Mouse (Mus musculus) hindbrain, embryonic 13.5 days (tissue): ENCODE measurements at regions not wholly inside any gene's neighbourhood (a gene's known extent, or its start where the extent isn't known, plus 50 kb on each side); places are given as distances from the start of the nearest gene placed in this dataset.

ENCODE experiments used
- ATAC-seq: fragments of 200-750 bp; cut with Nextera tagmentation; 2 replicates; pipeline ENCODE4 v1.8.0; 2017; ENCODE audit warnings: moderate TSS enrichment; ENCODE audit not compliant: low FRiP score
- H3K27ac ChIP-seq: fragments of 300-500 bp; sonication (generic); 2 replicates; pipeline ENCODE4 v1.5.1; 2015; ENCODE audit warnings: inconsistent platforms, mild to moderate bottlenecking, moderate library complexity
- H3K27me3 ChIP-seq: fragments of 300-500 bp; sonication (generic); 2 replicates; pipeline ENCODE4 v1.6.1; 2015; ENCODE audit warnings: mild to moderate bottlenecking, inconsistent platforms
- H3K36me3 ChIP-seq: fragments of 300-500 bp; sonication (generic); 2 replicates; pipeline ENCODE4 v1.6.1; 2015; ENCODE audit warnings: mild to moderate bottlenecking, inconsistent platforms
- H3K4me1 ChIP-seq: fragments of 300-500 bp; sonication (generic); replicated peaks from 2 replicates; pipeline ENCODE4 v1.6.1; 2015; ENCODE audit warnings: inconsistent platforms
- H3K4me2 ChIP-seq: fragments of 300-500 bp; sonication (generic); 2 replicates; pipeline ENCODE4 v1.6.1; 2015; ENCODE audit warnings: inconsistent platforms, mild to moderate bottlenecking, moderate library complexity
- H3K4me3 ChIP-seq: fragments of 300-500 bp; sonication (generic); 2 replicates; pipeline ENCODE4 v1.5.1; 2015; ENCODE audit warnings: mild to moderate bottlenecking, inconsistent platforms
- H3K9ac ChIP-seq: fragments of 300-500 bp; sonication (generic); 2 replicates; pipeline ENCODE4 v1.6.1; 2015; ENCODE audit warnings: mild to moderate bottlenecking, inconsistent platforms
- H3K9me3 ChIP-seq: fragments of 300-500 bp; sonication (generic); 2 replicates; pipeline ENCODE4 v1.6.1; 2016; ENCODE audit warnings: inconsistent platforms
- WGBS: fragments of 180-500 bp; shearing (Covaris S2); methylation state at CpG from one replicate; pipeline ENCODE4 v1.1.7; 2015; 5-methylcytosine and 5-hydroxymethylcytosine counted together

DNA sequence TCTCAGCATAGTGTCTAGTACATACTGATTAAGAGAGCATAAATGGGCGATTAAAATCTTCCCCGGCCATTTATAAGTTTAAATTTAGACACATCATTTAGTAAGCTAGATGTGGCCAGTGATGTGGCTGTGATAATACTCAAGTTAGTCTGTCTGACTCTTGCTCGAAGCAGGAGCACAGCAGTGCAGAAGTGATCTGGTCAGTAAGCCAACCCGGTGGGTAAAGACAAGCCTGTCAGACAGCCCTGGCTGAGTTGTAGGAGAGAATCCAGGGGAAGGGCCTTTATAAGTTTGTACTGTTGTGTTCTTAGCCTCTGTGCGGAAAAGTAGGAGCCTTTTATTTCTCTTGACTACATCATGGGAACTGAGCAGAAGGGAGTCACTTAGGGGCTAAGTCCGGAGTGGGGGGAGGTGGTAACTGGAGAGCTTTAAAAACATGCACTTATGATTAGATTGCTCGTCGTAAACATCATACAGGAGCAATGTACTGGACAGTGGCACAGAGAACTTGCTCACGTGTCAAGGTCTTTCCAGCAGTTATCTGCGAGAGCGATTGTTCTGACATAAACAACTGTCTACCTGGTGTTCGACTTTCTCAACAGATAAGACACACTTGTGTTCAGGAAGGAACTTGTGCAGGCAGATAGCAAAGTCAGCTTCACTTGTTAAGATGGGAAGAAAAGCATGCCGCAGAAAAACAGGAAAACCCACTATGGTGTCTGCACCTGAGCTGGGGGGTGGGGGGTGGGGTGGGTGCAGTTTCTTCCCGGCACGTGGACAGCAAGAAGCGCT lies 122.5 kb upstream of the Zeb2 start:
- no peak overlapping the region for H3K9ac ChIP-seq
- H3K27me3 ChIP-seq = no peaks in the 10 kb centered on the region
- H3K9me3 ChIP-seq = no peaks in the 10 kb centered on the region
- H3K4me1 ChIP-seq = no peaks in the 10 kb centered on the region
- no peak overlapping the region for H3K27ac ChIP-seq
- no peaks in the 10 kb centered on the region for H3K36me3 ChIP-seq
- no peak for ATAC-seq
- no peak overlapping the region for H3K4me3 ChIP-seq
- H3K4me2 ChIP-seq = no peak overlapping the region
- 88% methylated on average over 16 of the region's 16 CpGs for WGBS

DNA sequence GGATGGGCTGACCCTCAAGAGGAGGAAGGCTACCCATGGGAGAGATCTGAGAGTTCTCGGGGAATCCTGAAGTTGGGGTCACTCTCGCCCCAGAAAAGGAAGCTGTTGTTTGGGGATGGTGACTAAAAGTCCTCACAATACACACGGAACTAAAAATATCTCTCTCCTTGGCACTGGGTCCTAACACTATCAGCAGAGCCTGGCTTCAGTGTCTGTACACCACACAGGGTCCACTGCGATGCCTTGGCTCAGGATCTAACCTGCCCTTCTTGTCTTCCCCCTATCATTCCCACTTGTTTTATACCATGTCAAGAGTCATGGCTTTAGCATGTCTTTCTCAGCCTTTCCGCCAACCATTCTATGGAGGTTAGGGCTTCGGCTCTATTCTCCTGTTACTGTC lies 121.8 kb upstream of the Zeb2 start:
- Histone ChIP-seq H3K4me1 (no peaks in the 10 kb centered on the region), H3K9me3 (no peaks in the 10 kb centered on the region), H3K9ac (no peak overlapping the region), H3K36me3 (no peaks in the 10 kb centered on the region), H3K4me2 (no peak overlapping the region), H3K4me3 (no peak overlapping the region), H3K27ac (no peak overlapping the region), H3K27me3 (no peaks in the 10 kb centered on the region)
- 94% methylated on average over 6 of the region's 6 CpGs for WGBS
- no peak for ATAC-seq

DNA sequence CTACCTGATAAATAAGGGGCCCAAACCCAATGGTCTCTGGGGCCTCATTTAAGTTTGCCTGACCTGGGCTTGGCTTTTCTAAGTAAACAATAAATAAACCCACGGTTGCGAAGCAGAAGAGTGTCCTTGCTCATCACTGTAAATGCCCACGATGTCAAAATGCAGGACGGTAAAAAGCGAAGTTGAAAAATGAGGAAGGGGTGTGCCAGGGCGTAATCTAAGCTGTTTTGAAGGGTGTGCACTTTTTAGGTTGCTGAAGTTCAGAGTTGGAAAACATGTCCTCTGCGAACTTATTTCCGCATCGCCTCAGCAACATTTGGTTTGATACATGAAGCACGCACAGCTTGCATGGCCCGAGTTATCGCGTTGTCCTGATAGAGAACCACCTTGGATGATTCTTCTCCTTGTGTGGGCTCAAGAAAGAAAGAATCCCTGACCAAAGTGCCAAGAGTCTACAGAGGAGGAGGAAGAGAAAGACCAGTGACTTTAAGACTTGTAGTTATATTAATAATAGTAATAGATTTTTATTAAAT lies 119.0 kb upstream of the Zeb2 start:
- Histone ChIP-seq H3K27ac (no peak overlapping the region), H3K27me3 (0 out of 2 replicates have a peak, but pooled peaks cover 3% of the 10 kb centered on the region), H3K4me3 (no peak overlapping the region), H3K9me3 (no peaks in the 10 kb centered on the region), H3K9ac (no peak overlapping the region), H3K36me3 (no peaks in the 10 kb centered on the region), H3K4me1 (no peaks in the 10 kb centered on the region), H3K4me2 (no peak overlapping the region)
- 95% methylated on average over 13 of the region's 13 CpGs for WGBS
- ATAC-seq = no peak

DNA sequence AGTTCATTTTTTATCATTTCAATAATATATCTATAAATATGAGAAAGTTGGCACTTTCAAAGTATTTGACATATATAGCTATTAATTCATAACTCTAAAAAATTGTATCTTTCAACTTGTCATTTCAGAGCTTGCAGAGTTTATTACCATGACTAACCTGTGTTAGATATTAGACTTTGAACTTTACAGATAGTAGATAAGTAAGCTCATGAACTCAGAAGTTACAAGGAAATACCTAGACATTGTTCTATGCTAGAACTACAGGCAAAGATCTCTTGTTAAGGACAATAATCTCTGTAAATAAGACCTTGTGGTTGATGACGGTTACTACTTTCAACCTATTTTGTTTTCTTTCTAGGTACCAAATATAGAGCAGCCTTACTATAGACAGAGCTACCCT lies 117.0 kb upstream of the Zeb2 start:
- Histone ChIP-seq H3K9me3 (no peaks in the 10 kb centered on the region), H3K4me1 (no peaks in the 10 kb centered on the region), H3K27me3 (0 out of 2 replicates have a peak, but pooled peaks cover 3% of the 10 kb centered on the region), H3K4me3 (no peak overlapping the region), H3K9ac (no peak overlapping the region), H3K27ac (no peak overlapping the region), H3K4me2 (no peak overlapping the region), H3K36me3 (no peaks in the 10 kb centered on the region)
- 91% methylated on average over 1 of the region's 1 CpGs for WGBS
- ATAC-seq = no peak

DNA sequence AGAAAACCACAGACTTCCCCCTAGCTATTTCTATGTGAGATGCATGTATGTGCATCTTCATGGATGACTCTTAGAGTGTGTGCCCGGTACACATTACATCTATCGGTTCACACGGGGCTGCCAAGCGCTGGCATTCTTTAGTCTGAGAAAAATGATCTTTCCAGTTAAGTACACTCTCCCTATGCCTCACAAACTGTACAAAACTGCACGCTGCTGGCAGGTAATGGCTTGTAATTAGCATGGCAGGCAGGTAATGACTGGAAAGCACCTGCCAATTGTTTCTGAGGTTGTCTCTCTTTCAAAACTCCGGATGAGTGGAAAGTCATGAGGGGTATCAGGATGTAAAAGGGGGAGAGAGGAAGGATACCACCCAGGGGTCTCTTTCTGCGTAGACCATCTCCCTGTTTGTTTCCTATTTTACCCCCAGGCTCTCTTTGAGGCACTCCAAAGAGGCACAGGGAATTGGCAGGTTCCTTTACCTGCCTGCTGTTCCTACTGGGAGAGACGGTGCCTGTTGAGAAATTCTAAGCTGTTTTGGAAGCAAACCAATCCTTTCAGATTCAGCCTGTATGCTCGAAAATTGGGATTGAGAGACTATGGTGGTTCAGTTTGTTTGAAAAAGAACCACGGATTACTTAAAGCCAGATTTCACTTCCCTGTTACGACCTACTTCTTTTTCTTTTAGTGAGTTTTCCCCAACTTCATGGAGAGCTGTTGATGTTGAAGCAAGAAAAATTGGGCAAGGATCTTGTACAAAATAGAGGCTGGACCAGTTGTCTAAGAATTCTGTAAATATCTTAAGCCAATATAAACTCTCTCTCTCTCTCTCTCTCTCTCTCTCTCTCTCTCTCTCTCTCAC lies 113.4 kb upstream of the Zeb2 start:
- H3K36me3 ChIP-seq = no peaks in the 10 kb centered on the region
- H3K4me2 ChIP-seq = no peak overlapping the region
- no peaks in the 10 kb centered on the region for H3K9me3 ChIP-seq
- H3K9ac ChIP-seq = no peak overlapping the region
- no peak for ATAC-seq
- no peak overlapping the region for H3K4me3 ChIP-seq
- peaks cover 6% of the 10 kb centered on the region; the same call in 1 of the 2 replicates for H3K4me1 ChIP-seq
- 0 out of 2 replicates have a peak, but pooled peaks cover 3% of the 10 kb centered on the region for H3K27me3 ChIP-seq
- WGBS = 77% methylated on average over 11 of the region's 11 CpGs
- H3K27ac ChIP-seq = no peak overlapping the region

DNA sequence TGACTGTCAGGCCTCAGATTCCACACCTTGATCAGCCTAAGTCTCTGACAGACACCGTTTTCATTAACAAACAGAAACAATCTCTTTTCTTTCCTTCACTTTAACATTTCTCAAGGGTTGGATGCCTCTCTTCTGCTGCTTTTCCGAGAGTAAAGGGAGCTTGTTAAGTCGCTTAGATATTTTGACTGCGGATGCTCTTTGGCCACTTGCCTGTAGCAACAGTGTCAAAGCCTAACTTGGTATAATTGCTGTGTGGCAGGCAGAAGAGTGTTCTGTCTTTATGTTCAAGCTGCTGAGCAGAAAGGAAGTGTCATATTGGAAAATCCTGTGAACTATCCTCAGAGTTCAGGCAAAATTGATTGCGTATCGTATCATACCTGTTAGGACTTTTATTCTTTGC lies 112.3 kb upstream of the Zeb2 start:
- H3K4me3 ChIP-seq = no peak overlapping the region
- 0 out of 2 replicates have a peak, but pooled peaks cover 3% of the 10 kb centered on the region for H3K27me3 ChIP-seq
- H3K4me2 ChIP-seq = no peak overlapping the region
- H3K4me1 ChIP-seq = peaks cover 9% of the 10 kb centered on the region; the same call in 1 of the 2 replicates
- no peaks in the 10 kb centered on the region for H3K9me3 ChIP-seq
- ATAC-seq = no peak
- WGBS = 71% methylated on average over 6 of the region's 6 CpGs
- no peaks in the 10 kb centered on the region for H3K36me3 ChIP-seq
- no peak overlapping the region for H3K9ac ChIP-seq
- H3K27ac ChIP-seq = no peak overlapping the region

DNA sequence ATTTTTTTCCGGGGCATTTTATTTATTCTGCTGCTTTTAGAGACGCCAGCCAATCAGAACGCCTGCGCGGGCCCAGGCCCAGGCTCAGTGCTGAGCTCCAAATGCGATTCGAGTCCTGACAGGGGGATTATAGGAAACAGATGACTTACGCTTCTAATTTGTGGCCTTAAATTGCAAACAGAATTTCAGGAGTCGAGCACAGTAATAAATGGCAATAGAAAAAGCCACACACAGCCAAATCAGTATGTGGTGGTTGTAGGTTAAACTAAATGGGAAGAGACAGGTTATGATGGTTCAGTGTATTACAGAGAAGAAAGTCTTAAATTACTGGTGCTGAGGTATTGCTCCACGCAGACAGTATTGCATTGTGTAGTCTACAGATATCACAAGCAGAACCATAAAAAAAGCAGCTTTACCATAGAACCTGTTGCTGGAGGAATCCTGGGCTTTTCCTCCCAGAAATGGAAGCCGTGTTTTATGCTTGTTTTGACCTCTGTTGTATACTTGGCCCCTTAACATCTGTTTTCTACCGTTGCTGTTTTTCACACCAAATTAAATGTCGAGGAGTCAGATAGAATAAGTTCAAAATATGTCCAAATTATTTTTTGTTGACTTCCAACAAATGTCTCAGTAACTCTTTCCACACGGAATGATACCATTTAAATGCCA lies 110.2 kb upstream of the Zeb2 start:
- no peak overlapping the region for H3K9ac ChIP-seq
- H3K4me3 ChIP-seq = no peak overlapping the region
- 0 out of 2 replicates have a peak, but pooled peaks cover 3% of the 10 kb centered on the region for H3K27me3 ChIP-seq
- 23% methylated on average over 14 of the region's 14 CpGs for WGBS
- H3K36me3 ChIP-seq = no peaks in the 10 kb centered on the region
- peaks cover 9% of the 10 kb centered on the region; the same call in 1 of the 2 replicates for H3K4me1 ChIP-seq
- ATAC-seq = no peak
- H3K27ac ChIP-seq = no peak overlapping the region
- H3K4me2 ChIP-seq = 0 out of 2 replicates have a peak overlapping the region, but pooled peaks have one; percentile 18
- no peaks in the 10 kb centered on the region for H3K9me3 ChIP-seq

DNA sequence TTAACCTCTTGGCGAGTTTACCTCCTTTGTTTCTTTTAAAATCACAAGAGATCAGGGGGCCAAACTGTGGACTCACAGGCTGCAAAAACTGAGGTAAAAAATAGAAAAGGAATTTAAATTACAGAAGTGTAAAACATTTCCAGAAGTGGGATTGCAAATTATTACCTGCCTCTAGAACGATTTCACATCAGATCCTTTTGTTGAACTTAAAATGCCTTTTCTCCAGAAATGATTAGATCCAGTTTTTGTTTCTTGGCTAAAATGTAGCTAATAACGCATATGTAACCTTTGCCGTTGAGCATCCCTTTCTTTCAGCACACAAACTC lies 108.8 kb upstream of the Zeb2 start:
- H3K9ac ChIP-seq = no peak overlapping the region
- peaks cover 9% of the 10 kb centered on the region; the same call in 1 of the 2 replicates for H3K4me1 ChIP-seq
- no peaks in the 10 kb centered on the region for H3K9me3 ChIP-seq
- peak overlapping the region; percentile 64; the same call in 1 of the 2 replicates for H3K27ac ChIP-seq
- no peak for ATAC-seq
- H3K4me2 ChIP-seq = no peak overlapping the region; the same call in 1 of the 2 replicates
- 26% methylated on average over 4 of the region's 4 CpGs for WGBS
- H3K27me3 ChIP-seq = no peaks in the 10 kb centered on the region
- H3K4me3 ChIP-seq = no peak overlapping the region
- H3K36me3 ChIP-seq = no peaks in the 10 kb centered on the region

DNA sequence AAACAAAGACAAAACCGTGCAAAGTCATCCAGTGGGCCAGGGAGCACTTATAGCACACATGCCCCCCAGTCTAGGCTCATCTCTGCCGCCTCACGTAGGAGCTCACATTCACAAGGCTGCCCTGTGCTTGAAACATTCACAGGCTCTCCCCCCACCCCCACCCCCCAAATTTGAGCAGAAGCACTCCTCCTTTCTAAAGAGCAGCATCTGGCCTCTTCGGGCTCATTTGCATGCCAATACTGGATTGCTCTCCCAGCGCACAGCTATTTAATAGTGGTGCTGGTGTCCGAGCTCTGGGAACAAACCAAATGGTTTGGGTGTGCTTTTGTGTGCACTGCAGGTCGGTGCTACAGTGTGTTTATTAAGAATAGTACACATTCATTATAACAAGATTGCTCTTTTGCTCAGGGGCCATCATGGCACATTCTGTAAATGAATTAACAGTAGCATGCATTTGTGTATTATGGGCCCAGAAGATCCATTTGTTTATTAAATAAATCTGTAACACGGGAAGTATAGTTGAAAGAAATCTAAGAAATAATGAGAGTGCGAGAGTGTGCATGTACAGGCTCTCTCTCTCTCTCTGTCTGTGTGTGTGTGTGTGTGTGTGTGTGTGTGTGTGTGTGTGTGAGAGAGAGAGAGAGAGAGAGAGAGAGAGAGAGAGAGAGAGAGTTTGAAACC lies 108.3 kb upstream of the Zeb2 start:
- Histone ChIP-seq H3K27me3 (no peaks in the 10 kb centered on the region), H3K27ac (peak overlapping the region; percentile 64; the same call in 1 of the 2 replicates), H3K4me2 (peak overlapping the region; percentile 21; the same call in 1 of the 2 replicates)

DNA sequence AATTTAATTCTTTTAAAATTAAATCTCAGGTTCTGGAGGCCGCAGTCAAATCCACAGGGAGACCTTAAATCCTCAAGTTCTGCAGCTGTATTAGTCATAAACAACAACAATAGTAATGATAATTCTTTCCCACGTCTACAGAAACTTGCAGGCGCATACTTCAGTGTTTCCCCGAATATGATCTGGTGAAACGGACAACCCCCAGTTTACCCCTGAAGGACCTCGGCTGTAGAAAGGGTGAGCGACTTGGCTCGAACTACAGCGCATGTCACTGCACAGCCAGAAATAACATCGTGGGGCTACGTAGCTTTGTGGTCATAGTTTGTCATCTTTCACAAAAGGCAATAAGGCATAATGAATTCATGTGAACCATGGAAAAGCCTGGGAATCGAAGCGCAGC lies 105.0 kb upstream of the Zeb2 start:
- H3K4me3 ChIP-seq = no peak overlapping the region
- 62% methylated on average over 13 of the region's 13 CpGs for WGBS
- no peaks in the 10 kb centered on the region for H3K36me3 ChIP-seq
- H3K4me1 ChIP-seq = peaks cover 5% of the 10 kb centered on the region; the same call in 1 of the 2 replicates
- H3K4me2 ChIP-seq = no peak overlapping the region
- ATAC-seq = no peak
- no peak overlapping the region for H3K9ac ChIP-seq
- no peaks in the 10 kb centered on the region for H3K27me3 ChIP-seq
- H3K9me3 ChIP-seq = no peaks in the 10 kb centered on the region
- no peak overlapping the region for H3K27ac ChIP-seq

More for the DNA sequence above, 108.3 kb upstream of the Zeb2 start:
- peak; percentile 85 for ATAC-seq
- Histone ChIP-seq H3K9ac (no peak overlapping the region), H3K4me1 (peaks cover 9% of the 10 kb centered on the region; the same call in 1 of the 2 replicates), H3K4me3 (no peak overlapping the region), H3K36me3 (no peaks in the 10 kb centered on the region), H3K9me3 (no peaks in the 10 kb centered on the region)
- 7% methylated on average over 9 of the region's 9 CpGs for whole genome bisulfite sequencing

DNA sequence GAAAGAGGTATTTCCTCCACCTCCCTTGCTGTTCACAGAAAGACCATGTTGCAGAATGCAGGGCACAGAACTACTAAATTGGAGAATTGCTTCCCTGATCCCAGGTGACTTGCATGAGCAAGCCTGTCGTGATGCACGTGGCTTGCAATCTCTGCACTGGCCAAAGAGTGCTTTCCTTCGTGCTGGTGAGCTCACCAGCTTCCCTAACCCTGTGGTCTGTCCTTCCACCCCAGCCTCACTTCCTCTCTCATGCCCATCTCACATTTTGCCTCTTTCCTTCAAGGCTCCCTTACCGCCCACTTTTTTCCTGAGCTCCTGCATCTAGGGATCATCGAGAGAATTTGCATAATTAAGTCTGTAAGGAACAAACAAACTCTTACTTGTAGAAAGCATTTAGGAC lies 102.7 kb upstream of the Zeb2 start:
- Histone ChIP-seq H3K27me3 (no peaks in the 10 kb centered on the region), H3K27ac (no peak overlapping the region), H3K4me1 (no peaks in the 10 kb centered on the region), H3K9ac (no peak overlapping the region), H3K4me3 (no peak overlapping the region), H3K36me3 (no peaks in the 10 kb centered on the region), H3K9me3 (no peaks in the 10 kb centered on the region), H3K4me2 (no peak overlapping the region)
- ATAC-seq = no peak
- 63% methylated on average over 5 of the region's 5 CpGs for WGBS
